Mouse (Mus musculus) heart, embryonic 15.5 days (tissue): ENCODE results near the gene Rora. TPM values are rescaled to one million over a fixed set of nuclear protein-coding genes. Genes with fewer than 3 reads are reported as not detected.

ENCODE experiments used
- ATAC-seq: fragments of 200-750 bp; cut with Nextera tagmentation; replicated peaks from 2 replicates; pipeline ENCODE4 v1.8.0; 2017; ENCODE audit warnings: low read depth, moderate TSS enrichment; ENCODE audit not compliant: insufficient number of reproducible peaks, insufficient read depth, low FRiP score
- H3K27ac ChIP-seq: fragments of 300-500 bp; sonication (generic); 2 replicates; pipeline ENCODE4 v1.5.1; 2015; ENCODE audit warnings: mild to moderate bottlenecking, inconsistent platforms
- H3K27me3 ChIP-seq: fragments of 300-500 bp; sonication (generic); 2 replicates; pipeline ENCODE4 v1.6.1; 2015; ENCODE audit warnings: inconsistent platforms
- H3K36me3 ChIP-seq: fragments of 300-500 bp; sonication (generic); 2 replicates; pipeline ENCODE4 v1.6.1; 2015; ENCODE audit warnings: mild to moderate bottlenecking, inconsistent platforms
- H3K4me1 ChIP-seq: fragments of 300-500 bp; sonication (generic); replicated peaks from 2 replicates; pipeline ENCODE4 v1.6.1; 2015; ENCODE audit warnings: inconsistent platforms
- H3K4me2 ChIP-seq: fragments of 300-500 bp; sonication (generic); 2 replicates; pipeline ENCODE4 v1.6.1; 2015; ENCODE audit warnings: inconsistent platforms, mild to moderate bottlenecking, moderate library complexity
- H3K4me3 ChIP-seq: fragments of 300-500 bp; sonication (generic); 2 replicates; pipeline ENCODE4 v1.5.1; 2015; ENCODE audit warnings: mild to moderate bottlenecking, inconsistent platforms
- H3K9ac ChIP-seq: fragments of 300-500 bp; sonication (generic); 2 replicates; pipeline ENCODE4 v1.6.1; 2015; ENCODE audit warnings: mild to moderate bottlenecking, inconsistent platforms
- H3K9me3 ChIP-seq: fragments of 300-500 bp; sonication (generic); replicated peaks from 2 replicates; pipeline ENCODE4 v1.6.1; 2016; ENCODE audit warnings: inconsistent platforms
- WGBS: fragments of 180-500 bp; shearing (Covaris S2); methylation state at CpG from one replicate; pipeline ENCODE4 v1.1.7; 2015; ENCODE audit warnings: mixed read lengths; 5-methylcytosine and 5-hydroxymethylcytosine counted together
- polyA plus RNA-seq: library from polyadenylated mRNA; unstranded; fragments of >200 nt; fragmentation: Nextera tagmentation; extraction: Ambion mirVana; gene quantifications from 2 replicates; pipeline ENCODE4 v1.2.1, GENCODE M21; 2015

Rora gene
- polyA plus RNA-seq, 1 experiment from 2014 or later = 7.3 TPM

DNA sequence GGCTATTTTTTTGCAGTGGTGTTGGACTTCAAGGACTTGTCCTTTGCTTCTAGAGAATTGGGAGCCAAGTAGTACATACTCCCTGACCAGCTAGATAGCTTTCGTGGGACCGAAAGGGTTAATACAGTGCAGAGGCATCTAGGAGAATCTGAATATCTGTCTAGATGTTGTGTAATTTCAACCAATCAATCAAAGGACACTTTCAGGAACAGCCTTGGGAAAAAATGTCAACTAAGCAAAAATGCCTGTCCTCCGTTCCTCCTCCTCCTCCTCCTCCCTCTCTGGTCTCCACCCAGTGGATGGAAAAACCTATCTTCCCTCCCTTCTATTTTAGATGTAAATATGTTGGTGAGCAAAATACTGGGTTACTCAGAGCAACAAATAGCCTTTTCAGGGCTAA lies 304.2 kb downstream of the Rora start:
- WGBS = 78% methylated on average over 3 of the region's 3 CpGs

DNA sequence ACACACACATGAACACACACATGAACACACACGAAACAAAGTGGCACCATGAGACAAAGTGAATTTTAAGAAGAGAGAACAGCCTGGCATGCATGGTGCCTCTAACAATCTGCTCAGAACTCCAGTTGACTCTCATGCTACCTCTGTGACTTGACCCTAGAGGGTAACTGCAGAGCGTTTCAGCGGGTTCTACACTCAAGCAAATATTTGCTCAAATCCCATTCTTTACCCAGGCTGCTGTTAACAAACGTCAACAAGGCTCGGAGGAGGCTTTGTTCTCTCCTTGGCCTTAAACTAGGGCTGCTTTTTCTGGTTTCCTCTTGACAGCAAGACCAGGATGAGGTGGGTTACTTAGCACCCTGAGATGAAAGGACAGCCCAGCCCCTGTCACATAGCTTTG lies 305.3 kb downstream of the Rora start:
- Histone ChIP-seq H3K27me3 (no peaks in the 10 kb centered on the region), H3K4me2 (no peak overlapping the region), H3K4me1 (peaks cover 6% of the 10 kb centered on the region; the same call in 1 of the 2 replicates), H3K9me3 (no peaks in the 10 kb centered on the region), H3K27ac (no peak overlapping the region), H3K9ac (no peak overlapping the region), H3K36me3 (no peaks in the 10 kb centered on the region), H3K4me3 (no peak overlapping the region)
- 68% methylated on average over 5 of the region's 5 CpGs for WGBS
- no peak for ATAC-seq

More for the DNA sequence above, 304.2 kb downstream of the Rora start:
- H3K9ac ChIP-seq = no peak overlapping the region
- no peak overlapping the region for H3K4me2 ChIP-seq
- H3K9me3 ChIP-seq = no peaks in the 10 kb centered on the region
- H3K27me3 ChIP-seq = no peaks in the 10 kb centered on the region
- H3K36me3 ChIP-seq = no peaks in the 10 kb centered on the region
- H3K27ac ChIP-seq = no peak overlapping the region
- H3K4me3 ChIP-seq = no peak overlapping the region
- H3K4me1 ChIP-seq = peaks cover 6% of the 10 kb centered on the region; the same call in 1 of the 2 replicates
- ATAC-seq = no peak

DNA sequence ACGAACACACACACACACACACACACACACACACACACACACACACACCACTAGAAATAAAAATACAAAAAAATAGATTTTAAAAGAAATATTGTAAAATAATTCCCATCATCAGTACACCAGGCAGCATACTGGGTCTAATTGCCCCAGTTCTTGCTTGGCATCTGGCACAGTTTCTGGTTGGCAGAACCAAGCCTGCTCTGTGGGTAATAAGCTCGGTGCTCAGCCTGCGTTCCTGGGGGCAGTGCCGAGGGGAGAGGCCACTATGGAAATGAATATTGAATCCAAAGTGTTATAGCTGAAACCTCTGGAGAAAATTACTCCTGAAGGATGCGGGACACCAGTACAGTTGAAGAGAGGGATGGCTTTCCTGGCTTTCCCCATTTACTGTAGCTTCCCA lies 310.3 kb downstream of the Rora start:
- H3K9ac ChIP-seq = no peak overlapping the region
- WGBS = 86% methylated on average over 5 of the region's 5 CpGs
- no peak overlapping the region for H3K27ac ChIP-seq
- H3K4me3 ChIP-seq = no peak overlapping the region
- H3K4me1 ChIP-seq = no peaks in the 10 kb centered on the region
- H3K4me2 ChIP-seq = no peak overlapping the region
- no peak for ATAC-seq
- H3K27me3 ChIP-seq = no peaks in the 10 kb centered on the region
- H3K9me3 ChIP-seq = no peaks in the 10 kb centered on the region
- H3K36me3 ChIP-seq = no peaks in the 10 kb centered on the region

DNA sequence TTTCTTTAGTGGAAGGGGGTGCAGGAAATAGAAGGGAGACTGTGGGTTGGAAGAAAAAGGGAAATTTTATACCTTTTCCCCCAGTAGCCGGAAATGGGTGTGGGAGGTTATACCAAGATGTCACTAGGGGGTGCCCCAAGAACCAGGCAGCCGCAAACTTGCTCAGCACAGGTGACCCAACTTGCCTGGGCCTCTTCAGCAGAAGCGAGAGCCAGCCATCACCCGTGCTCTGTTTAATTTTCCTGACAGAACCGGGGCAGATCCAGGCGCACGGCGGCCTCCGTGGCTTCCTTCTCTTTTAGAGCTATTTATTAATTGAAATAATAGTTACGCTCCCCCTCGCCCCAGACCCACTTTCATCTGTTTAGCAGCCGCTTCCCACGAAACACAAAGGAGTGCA lies 313.0 kb downstream of the Rora start:
- no peak for ATAC-seq
- Histone ChIP-seq H3K27ac (no peak overlapping the region), H3K4me3 (no peak overlapping the region), H3K4me2 (no peak overlapping the region), H3K27me3 (no peaks in the 10 kb centered on the region), H3K9me3 (no peaks in the 10 kb centered on the region), H3K9ac (no peak overlapping the region), H3K4me1 (0 out of 2 replicates have a peak, but pooled peaks cover 2% of the 10 kb centered on the region), H3K36me3 (no peaks in the 10 kb centered on the region)
- WGBS = 66% methylated on average over 13 of the region's 13 CpGs

DNA sequence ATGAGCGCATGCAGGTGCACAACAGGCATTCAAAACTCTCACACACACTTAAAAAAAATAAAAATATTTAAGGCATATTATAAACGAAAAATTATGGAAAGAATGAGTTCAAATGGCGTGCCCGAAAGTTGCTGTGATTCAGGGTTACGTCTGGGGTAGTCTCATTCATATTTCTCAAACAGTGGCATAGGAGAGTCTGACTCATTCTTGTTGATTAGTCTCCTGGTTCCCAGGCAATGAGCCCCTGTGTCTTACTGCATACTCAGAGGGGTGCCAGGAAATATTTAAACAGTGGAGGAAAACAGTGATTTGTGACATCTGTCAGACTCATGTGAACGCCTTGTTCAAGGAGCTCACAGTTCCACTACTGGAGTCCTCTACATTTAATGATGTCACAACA lies 316.5 kb downstream of the Rora start:
- Histone ChIP-seq H3K36me3 (no peaks in the 10 kb centered on the region), H3K4me2 (no peak overlapping the region), H3K9ac (no peak overlapping the region), H3K27ac (no peak overlapping the region), H3K4me3 (no peak overlapping the region), H3K9me3 (no peaks in the 10 kb centered on the region), H3K4me1 (0 out of 2 replicates have a peak, but pooled peaks cover 2% of the 10 kb centered on the region), H3K27me3 (no peaks in the 10 kb centered on the region)
- WGBS = 73% methylated on average over 6 of the region's 6 CpGs
- ATAC-seq = no peak

DNA sequence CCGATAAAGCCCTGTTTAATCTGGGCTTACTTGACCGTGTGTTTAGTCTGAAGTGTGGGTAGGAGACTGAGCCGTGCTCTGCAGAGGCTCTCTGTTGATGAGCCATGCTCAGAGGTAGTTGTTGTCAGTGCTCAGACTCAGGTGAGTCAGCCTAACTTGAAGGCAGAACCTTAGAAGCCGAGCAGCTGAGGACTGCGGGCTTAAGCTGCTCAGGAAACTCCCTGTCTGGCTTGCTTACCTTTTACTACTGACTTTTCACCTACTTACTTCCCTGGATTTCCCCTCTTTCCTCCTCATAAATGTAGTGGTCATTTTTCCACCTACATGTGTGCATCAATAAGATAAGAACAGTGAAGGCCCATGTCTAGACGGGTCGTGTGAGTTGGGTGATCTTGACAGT lies 318.7 kb downstream of the Rora start:
- 0 out of 2 replicates have a peak, but pooled peaks cover 2% of the 10 kb centered on the region for H3K4me1 ChIP-seq
- no peak for ATAC-seq
- H3K36me3 ChIP-seq = no peaks in the 10 kb centered on the region
- no peak overlapping the region for H3K9ac ChIP-seq
- H3K27ac ChIP-seq = no peak overlapping the region
- H3K4me3 ChIP-seq = no peak overlapping the region
- no peaks in the 10 kb centered on the region for H3K27me3 ChIP-seq
- H3K4me2 ChIP-seq = no peak overlapping the region
- 77% methylated on average over 7 of the region's 7 CpGs for WGBS
- no peaks in the 10 kb centered on the region for H3K9me3 ChIP-seq

DNA sequence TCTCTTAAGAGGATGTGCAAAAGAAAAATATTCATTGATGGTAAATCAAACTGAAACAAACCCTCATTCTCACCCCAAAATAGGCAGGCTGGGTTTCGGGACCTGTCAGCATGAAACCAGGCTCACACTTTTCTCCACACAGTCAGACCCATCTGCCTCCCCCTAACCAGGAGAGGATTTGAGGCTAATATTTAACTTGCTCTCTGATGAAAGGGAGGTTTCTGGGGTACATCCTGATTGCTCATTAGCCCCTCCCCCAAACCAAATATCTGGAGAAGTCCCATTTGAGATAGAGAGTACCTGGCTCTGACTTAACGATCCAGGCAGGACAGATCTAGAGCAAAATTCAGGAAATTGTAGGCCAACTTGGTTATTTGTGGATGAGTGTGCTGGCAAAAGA lies 320.9 kb downstream of the Rora start:
- Histone ChIP-seq H3K27ac (no peak overlapping the region), H3K9me3 (no peaks in the 10 kb centered on the region), H3K4me3 (no peak overlapping the region), H3K4me2 (no peak overlapping the region), H3K9ac (no peak overlapping the region), H3K36me3 (no peaks in the 10 kb centered on the region), H3K27me3 (no peaks in the 10 kb centered on the region), H3K4me1 (0 out of 2 replicates have a peak, but pooled peaks cover 2% of the 10 kb centered on the region)
- ATAC-seq = no peak
- 89% methylated on average over 2 of the region's 2 CpGs for WGBS

DNA sequence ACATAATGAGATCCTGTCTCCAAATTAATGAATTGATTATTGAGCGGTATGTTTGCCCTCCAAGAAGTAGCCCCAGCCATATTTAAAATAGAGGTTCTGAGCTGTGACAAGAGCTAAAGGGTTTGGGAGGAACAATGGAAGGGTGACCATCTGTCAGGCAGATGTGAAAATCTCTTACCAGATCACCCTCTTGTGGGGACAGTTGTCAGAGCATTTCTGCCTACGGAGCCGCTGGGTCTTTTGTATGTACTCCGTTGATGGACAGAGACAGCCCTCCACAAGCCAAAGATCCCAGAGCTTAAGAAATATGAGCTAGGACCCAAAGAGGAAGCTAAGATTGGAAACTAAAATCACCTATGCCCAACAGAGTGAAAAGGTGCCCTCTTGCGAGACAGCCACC lies 322.6 kb downstream of the Rora start:
- 73% methylated on average over 5 of the region's 5 CpGs for WGBS
- no peak overlapping the region for H3K4me3 ChIP-seq
- H3K27me3 ChIP-seq = no peaks in the 10 kb centered on the region
- no peak overlapping the region for H3K27ac ChIP-seq
- no peaks in the 10 kb centered on the region for H3K9me3 ChIP-seq
- no peak overlapping the region for H3K4me2 ChIP-seq
- no peak overlapping the region for H3K9ac ChIP-seq
- no peak for ATAC-seq
- no peaks in the 10 kb centered on the region for H3K4me1 ChIP-seq
- H3K36me3 ChIP-seq = no peaks in the 10 kb centered on the region

DNA sequence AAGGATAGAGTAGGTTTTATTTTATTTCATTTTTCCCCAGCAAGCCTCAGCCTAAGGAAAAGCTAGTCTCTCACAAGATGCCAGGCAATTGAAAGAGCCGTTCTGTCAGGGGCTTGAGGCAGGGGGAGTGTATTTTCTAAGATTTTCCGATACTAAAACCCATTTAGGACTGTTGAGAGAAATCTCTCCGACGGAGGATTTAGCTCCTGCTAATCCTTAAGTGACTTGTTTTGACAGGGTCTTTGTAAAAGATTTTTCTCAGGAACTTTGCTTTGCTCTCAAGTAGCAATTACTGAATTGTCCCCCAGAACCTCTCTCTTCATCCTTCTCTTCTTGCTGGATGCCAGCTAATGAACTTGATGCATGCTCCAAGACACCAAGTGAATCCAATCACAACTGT lies 323.3 kb downstream of the Rora start:
- ATAC-seq = no peak
- WGBS = 61% methylated on average over 4 of the region's 4 CpGs
- H3K27me3 ChIP-seq = no peaks in the 10 kb centered on the region

DNA sequence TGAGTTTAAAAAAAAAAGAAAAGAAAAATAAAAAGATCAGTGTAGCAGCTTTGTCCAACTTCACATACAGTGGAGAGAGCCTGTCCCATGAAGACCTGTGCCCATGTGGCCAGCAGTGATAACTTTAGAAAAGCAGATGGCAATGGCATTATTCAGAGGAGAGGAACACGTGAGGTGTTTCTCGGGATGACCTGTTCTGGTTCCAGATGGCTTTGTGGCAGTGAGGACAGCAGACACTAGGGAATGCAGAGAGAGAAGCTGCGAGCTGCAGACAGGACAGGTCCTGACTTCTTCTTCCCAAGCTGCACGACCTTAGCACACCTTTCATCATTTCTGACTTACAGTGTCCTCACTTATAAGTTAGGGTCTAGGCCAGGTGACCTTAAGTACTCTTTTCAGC lies 325.1 kb downstream of the Rora start:
- Histone ChIP-seq H3K27me3 (no peaks in the 10 kb centered on the region), H3K9me3 (no peaks in the 10 kb centered on the region), H3K9ac (no peak overlapping the region), H3K4me2 (no peak overlapping the region), H3K27ac (no peak overlapping the region), H3K4me1 (no peaks in the 10 kb centered on the region), H3K36me3 (no peaks in the 10 kb centered on the region), H3K4me3 (no peak overlapping the region)
- WGBS = 62% methylated on average over 4 of the region's 4 CpGs
- ATAC-seq = no peak

More for the DNA sequence above, 323.3 kb downstream of the Rora start:
- Histone ChIP-seq H3K9ac (no peak overlapping the region), H3K27ac (no peak overlapping the region), H3K36me3 (no peaks in the 10 kb centered on the region), H3K4me2 (no peak overlapping the region), H3K9me3 (no peaks in the 10 kb centered on the region), H3K4me1 (no peaks in the 10 kb centered on the region), H3K4me3 (no peak overlapping the region)

DNA sequence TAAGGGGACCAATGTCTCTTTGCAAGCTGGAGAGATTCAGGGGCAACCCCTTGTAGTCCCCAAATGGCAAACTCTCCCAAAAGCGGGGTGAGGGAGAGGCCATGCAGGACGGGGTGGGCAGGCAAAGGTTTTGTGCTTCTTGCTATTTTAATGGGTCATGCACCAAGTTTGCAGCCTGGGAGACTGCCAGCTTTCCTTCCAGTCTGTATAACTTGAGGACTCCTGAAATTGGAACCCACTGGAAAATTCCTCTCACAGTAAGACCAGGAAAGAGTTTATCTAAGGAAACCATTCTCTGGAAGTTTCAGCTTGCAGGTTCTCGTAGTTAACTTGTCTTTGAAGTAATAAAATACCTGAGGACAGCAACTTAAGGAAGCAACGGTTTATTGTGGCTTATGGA lies 326.5 kb downstream of the Rora start:
- no peaks in the 10 kb centered on the region for H3K27me3 ChIP-seq
- H3K4me1 ChIP-seq = no peaks in the 10 kb centered on the region
- no peak overlapping the region for H3K4me2 ChIP-seq
- no peak for ATAC-seq
- no peak overlapping the region for H3K4me3 ChIP-seq
- H3K36me3 ChIP-seq = no peaks in the 10 kb centered on the region
- no peak overlapping the region for H3K9ac ChIP-seq
- no peaks in the 10 kb centered on the region for H3K9me3 ChIP-seq
- WGBS = 72% methylated on average over 4 of the region's 4 CpGs
- no peak overlapping the region for H3K27ac ChIP-seq

DNA sequence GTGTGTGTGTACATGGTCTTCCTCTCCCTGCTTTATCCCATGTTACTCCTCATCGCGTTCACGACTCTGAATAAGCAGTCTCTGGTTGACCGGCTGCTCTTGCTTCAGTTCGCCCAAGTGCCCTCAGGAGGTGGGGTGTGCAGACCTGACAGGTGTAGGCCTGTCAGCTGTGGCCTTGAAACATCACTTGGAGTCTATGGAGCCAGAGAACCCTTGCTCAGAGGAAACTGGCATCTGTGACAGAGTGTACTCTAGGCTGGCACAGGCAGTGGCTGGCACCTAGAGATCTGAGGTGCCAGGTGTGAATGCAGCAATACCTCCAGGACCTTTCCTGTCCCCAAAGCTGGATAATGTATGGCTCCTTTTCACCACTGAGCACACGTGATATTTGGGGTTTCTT lies 331.5 kb downstream of the Rora start:
- Histone ChIP-seq H3K27ac (no peak overlapping the region), H3K36me3 (no peaks in the 10 kb centered on the region), H3K4me3 (no peak overlapping the region), H3K4me2 (no peak overlapping the region), H3K9me3 (no peaks in the 10 kb centered on the region), H3K9ac (no peak overlapping the region), H3K27me3 (no peaks in the 10 kb centered on the region), H3K4me1 (no peaks in the 10 kb centered on the region)
- 84% methylated on average over 6 of the region's 6 CpGs for WGBS
- ATAC-seq = no peak
